Mouse (Mus musculus) MEL (cell line): Measurements from ENCODE around the gene Trmt10c. TPM values are rescaled to one million over a fixed set of nuclear protein-coding genes. Genes with fewer than 3 reads are reported as not detected.
A peak's percentile ranks its signal among the peaks of the same experiment; 100 is the strongest.
"Not testable (repeated sequence)": the region's sequence is repeated elsewhere in the genome, so short reads cannot be mapped to it uniquely, and the experiment has no call there.

ENCODE experiments used
- DNase-seq: peaks from one replicate; pipeline ENCODE4 v3.0.0; 2011; ENCODE audit warnings: low read depth, low spot score
- H3K27ac ChIP-seq: 2 replicates; pipeline ENCODE4 v1.5.1; 2012; ENCODE audit warnings: low read depth, mild to moderate bottlenecking, control low read depth, low read length, moderate library complexity; ENCODE audit not compliant: control insufficient read depth
- H3K27me3 ChIP-seq, 2 experiments: fragments of 150-350 bp in 1 of 2; sonication (generic) in 1 of 2; 2 replicates each; pipeline ENCODE4 v1.6.1; 2012; ENCODE audit warnings: low read length in 2 of 2, mild to moderate bottlenecking in 2 of 2, improper control_type of control experiment in 1 of 2, moderate library complexity in 1 of 2; ENCODE audit not compliant: insufficient read depth in 2 of 2, control insufficient read depth in 1 of 2
- H3K36me3 ChIP-seq, 2 experiments: 2 replicates each; pipeline ENCODE4 v1.6.1; 2012 to 2014; ENCODE audit warnings: low read length in 2 of 2, improper control_type of control experiment in 1 of 2, inconsistent platforms in 1 of 2, mild to moderate bottlenecking in 1 of 2; ENCODE audit not compliant: insufficient read depth in 2 of 2, control insufficient read depth in 1 of 2
- H3K4me1 ChIP-seq, 2 experiments: fragments of 150-350 bp in 1 of 2; sonication (generic) in 1 of 2; 2 replicates each; pipeline ENCODE4 v1.6.1; 2012; ENCODE audit warnings: low read length in 2 of 2, improper control_type of control experiment in 1 of 2, mild to moderate bottlenecking in 1 of 2; ENCODE audit not compliant: insufficient read depth in 2 of 2, control insufficient read depth in 1 of 2
- H3K4me3 ChIP-seq, 2 experiments: fragments of 150-350 bp in 1 of 2; sonication (generic) in 1 of 2; 2 replicates each; pipeline ENCODE4 v1.5.1; 2012; ENCODE audit warnings: low read depth in 2 of 2, low read length in 2 of 2, mild to moderate bottlenecking in 2 of 2, moderate library complexity in 2 of 2, control low read depth in 1 of 2, improper control_type of control experiment in 1 of 2; ENCODE audit not compliant: control insufficient read depth in 1 of 2, insufficient read depth in 1 of 2
- H3K79me2 ChIP-seq: 2 replicates; pipeline ENCODE4 v1.6.1; 2012; ENCODE audit warnings: mild to moderate bottlenecking, low read length, moderate library complexity; ENCODE audit not compliant: control insufficient read depth, poor library complexity, insufficient read depth
- H3K9ac ChIP-seq: 2 replicates; pipeline ENCODE4 v1.6.1; 2012; ENCODE audit warnings: low read depth, mild to moderate bottlenecking, control low read depth, low read length, moderate library complexity; ENCODE audit not compliant: control insufficient read depth, poor library complexity, severe bottlenecking
- H3K9me3 ChIP-seq: fragments of 150-350 bp; sonication (generic); replicated peaks from 2 replicates; pipeline ENCODE4 v1.6.1; 2012; ENCODE audit warnings: mild to moderate bottlenecking, low read length, improper control_type of control experiment, moderate library complexity; ENCODE audit not compliant: insufficient read depth
- BHLHE40 ChIP-seq: IDR thresholded peaks from 2 replicates; pipeline ENCODE4 v1.6.1; 2012; ENCODE audit warnings: low read depth, mild to moderate bottlenecking, inconsistent platforms, low read length, improper control_type of control experiment, borderline replicate concordance
- CHD2 ChIP-seq: IDR thresholded peaks from 2 replicates; pipeline ENCODE4 v1.6.1; 2011; ENCODE audit warnings: low read length, improper control_type of control experiment
- E2F4 ChIP-seq: IDR thresholded peaks from 2 replicates; pipeline ENCODE4 v1.6.1; 2011; ENCODE audit warnings: low read depth, low read length, improper control_type of control experiment, borderline replicate concordance
- ELF1 ChIP-seq: IDR thresholded peaks from 2 replicates; pipeline ENCODE4 v1.6.1; 2014; ENCODE audit warnings: low read depth, mild to moderate bottlenecking, inconsistent platforms, low read length, improper control_type of control experiment, moderate library complexity
- EP300 ChIP-seq, 2 experiments: IDR thresholded peaks; 2 replicates each; pipeline ENCODE4 v1.6.1; 2011; ENCODE audit warnings: improper control_type of control experiment in 2 of 2, low read length in 2 of 2, low read depth in 1 of 2, mild to moderate bottlenecking in 1 of 2
- ETS1 ChIP-seq: IDR thresholded peaks from 2 replicates; pipeline ENCODE4 v1.6.1; 2012; ENCODE audit warnings: low read depth, mild to moderate bottlenecking, inconsistent platforms, low read length, improper control_type of control experiment, moderate library complexity
- JUND ChIP-seq: IDR thresholded peaks from 2 replicates; pipeline ENCODE4 v1.6.1; 2011; ENCODE audit warnings: low read depth, mild to moderate bottlenecking, improper control_type of control experiment, low read length
- MAFK ChIP-seq: IDR thresholded peaks from 2 replicates; pipeline ENCODE4 v1.6.1; 2011; ENCODE audit warnings: low read depth, mild to moderate bottlenecking, low read length, improper control_type of control experiment, borderline replicate concordance
- NRF1 ChIP-seq: IDR thresholded peaks from 2 replicates; pipeline ENCODE4 v1.6.1; 2014; ENCODE audit warnings: low read depth, mild to moderate bottlenecking, inconsistent platforms, low read length, improper control_type of control experiment, moderate library complexity; ENCODE audit not compliant: poor library complexity, insufficient read depth, severe bottlenecking
- POLR2AphosphoS2 ChIP-seq: IDR thresholded peaks from 2 replicates; pipeline ENCODE4 v1.6.1; 2011; ENCODE audit warnings: low read length, improper control_type of control experiment
- POLR2AphosphoS5 ChIP-seq: IDR thresholded peaks from 2 replicates; pipeline ENCODE4 v1.6.1; 2012; ENCODE audit warnings: low read depth, borderline replicate concordance, mild to moderate bottlenecking, inconsistent platforms, low read length, moderate library complexity, mixed read lengths
- RAD21 ChIP-seq: IDR thresholded peaks from 2 replicates; pipeline ENCODE4 v1.6.1; 2011; ENCODE audit warnings: mild to moderate bottlenecking, low read depth, low read length, improper control_type of control experiment
- RCOR1 ChIP-seq: IDR thresholded peaks from 2 replicates; pipeline ENCODE4 v1.6.1; 2012; ENCODE audit warnings: low read depth, mild to moderate bottlenecking, inconsistent platforms, low read length, improper control_type of control experiment
- SIN3A ChIP-seq: IDR thresholded peaks from 2 replicates; pipeline ENCODE4 v1.6.1; 2012; ENCODE audit warnings: low read length, improper control_type of control experiment, inconsistent platforms
- SMC3 ChIP-seq: IDR thresholded peaks from 2 replicates; pipeline ENCODE4 v1.6.1; 2011; ENCODE audit warnings: low read depth, low read length, improper control_type of control experiment
- TAL1 ChIP-seq: IDR thresholded peaks from 2 replicates; pipeline ENCODE4 v1.6.1; 2012; ENCODE audit warnings: mild to moderate bottlenecking, inconsistent platforms, low read length, moderate library complexity, mixed read lengths
- polyA plus RNA-seq, 2 experiments: library from polyadenylated mRNA; stranded (reverse) in 1 of 2; unstranded in 1 of 2; fragments of >175 nt in 1 of 2; fragments of >200 nt in 1 of 2; gene quantifications; 2 replicates each; pipeline versions ENCODE4 v1.2.1 to v1.2.4; 2012; ENCODE audit warnings: low replicate concordance in 2 of 2, low read depth in 1 of 2; ENCODE audit not compliant: insufficient read length in 2 of 2, insufficient read depth in 1 of 2, missing spikeins in 1 of 2
- total RNA-seq: library from RNA; depleted of rRNA; stranded (reverse); fragments of 300-350 nt; gene quantifications from 2 replicates; pipeline ENCODE4 v1.2.3, GENCODE M21; 2012

Trmt10c gene
- total and polyA plus RNA-seq, 3 experiments: 16.5 to 48.5 (median 32.3) TPM

DNA sequence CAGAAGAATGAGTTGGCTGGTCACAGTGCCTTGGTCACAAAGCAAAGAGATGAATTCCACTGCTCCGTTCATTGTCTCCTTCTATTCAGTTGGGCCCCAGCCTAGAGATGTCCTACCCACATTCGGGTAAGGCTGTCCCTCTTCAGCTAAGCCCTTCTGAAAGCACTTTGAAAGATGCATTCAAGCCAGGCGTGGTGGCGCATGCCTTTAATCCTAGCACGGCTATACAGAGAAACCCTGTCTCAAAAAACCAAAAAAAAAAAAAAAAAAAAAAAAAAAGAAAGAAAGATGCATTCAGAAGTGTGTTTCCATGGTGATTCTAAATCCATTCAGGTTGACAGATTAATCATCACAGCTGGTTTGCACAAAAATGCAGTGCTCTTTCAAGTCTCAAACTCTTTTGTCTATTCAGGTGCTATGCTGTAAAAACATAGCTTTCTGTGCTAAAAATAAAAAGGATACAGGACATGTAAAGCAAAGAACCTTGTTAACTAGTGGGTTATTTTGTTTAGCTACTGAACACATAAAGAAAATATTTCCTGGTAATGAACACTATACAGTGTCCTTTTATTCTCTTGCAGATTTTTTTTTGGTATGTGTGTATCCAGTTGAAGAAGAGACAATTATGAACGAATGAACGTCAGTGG, 19.4 kb upstream of the Trmt10c start:
- Histone ChIP-seq H3K9me3 (no peaks in the 10 kb centered on the region), H3K79me2 (no peaks in the 10 kb centered on the region), H3K9ac (no peak overlapping the region), H3K4me3 (no peak overlapping the region), H3K4me1 (peaks cover 0 to 7% of the 10 kb centered on the region in 2 experiments; a peak in 3 of 4 replicates), H3K27me3 (peaks cover 4% of the 10 kb centered on the region in 2 experiments; a peak in 2 of 4 replicates), H3K27ac (no peak overlapping the region), H3K36me3 (peaks cover 0 to 4% of the 10 kb centered on the region in 2 experiments; a peak in 2 of 4 replicates)
- DNase-seq: no peak
- TF ChIP-seq BHLHE40 (no peak), ETS1 (no peak)

GRCm38 (mm10) chr16:56055911-56056310, 18.3 kb upstream of the Trmt10c start:
- H3K4me3 ChIP-seq: no peak overlapping the region
- H3K79me2 ChIP-seq: no peaks in the 10 kb centered on the region
- TF ChIP-seq E2F4: no peak
- TF ChIP-seq JUND: no peak
- no peak for TF ChIP-seq RCOR1
- no peak for TF ChIP-seq POLR2AphosphoS2
- TF ChIP-seq MAFK: no peak
- no peaks in the 10 kb centered on the region for H3K9me3 ChIP-seq
- H3K9ac ChIP-seq: no peak overlapping the region
- H3K4me1 ChIP-seq: no peaks in the 10 kb centered on the region
- peaks cover 4% of the 10 kb centered on the region in 2 experiments; a peak in 2 of 4 replicates for H3K27me3 ChIP-seq
- no peaks in the 10 kb centered on the region for H3K36me3 ChIP-seq
- no peak for DNase-seq
- no peak overlapping the region for H3K27ac ChIP-seq

DNA sequence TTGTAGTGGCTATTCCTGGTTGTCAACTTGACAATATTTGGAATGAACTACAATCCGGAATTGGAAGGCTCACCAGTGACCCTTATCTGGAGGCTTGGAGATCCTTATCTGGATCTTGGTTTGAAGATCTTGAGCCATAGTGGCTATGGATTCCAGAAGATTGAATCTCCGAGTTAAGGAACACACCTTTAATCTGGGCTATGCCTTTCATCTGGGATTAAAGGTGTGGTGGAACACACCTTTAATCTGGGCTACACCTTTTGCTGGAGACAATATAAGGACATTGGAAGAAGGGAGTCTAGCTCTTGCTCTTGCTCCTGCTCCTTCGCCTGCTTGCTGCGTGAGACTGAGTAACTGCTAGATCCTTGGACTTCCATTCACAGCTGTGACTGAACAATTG, 10.4 kb upstream of the Trmt10c start, which contains the start of gene Senp7:
TSS of gene Senp7 (plus strand) at position 301 of the 400 bp plus-strand sequence.
- not testable (repeated sequence) for H3K36me3 ChIP-seq, H3K4me1 ChIP-seq, H3K27ac ChIP-seq, DNase-seq, H3K4me3 ChIP-seq, H3K9me3 ChIP-seq, H3K9ac ChIP-seq, H3K27me3 ChIP-seq, H3K79me2 ChIP-seq

GRCm38 (mm10) chr16:56038090-56038489, 471 bp upstream of the Trmt10c start:
- peak overlapping the region; percentile 84 for H3K27ac ChIP-seq
- H3K9me3 ChIP-seq: no peaks in the 10 kb centered on the region
- peak overlapping the region; percentile 93 to 95 for H3K4me3 ChIP-seq
- H3K36me3 ChIP-seq: peaks cover 14 to 27% of the 10 kb centered on the region in 2 experiments
- H3K9ac ChIP-seq: peak overlapping the region; percentile 79
- no peak for TF ChIP-seq ELF1
- no peak for TF ChIP-seq EP300 (IDR thresholded peaks at IDR 0.05; ENCODE audit: low read depth in 1 of 2, low read length in 2 of 2)
- no peak for TF ChIP-seq SIN3A
- no peak for TF ChIP-seq TAL1
- TF ChIP-seq RCOR1: no peak
- TF ChIP-seq RAD21: no peak
- no peak for TF ChIP-seq MAFK
- no peak for TF ChIP-seq POLR2AphosphoS5
- TF ChIP-seq NRF1: no peak
- no peak for TF ChIP-seq SMC3
- TF ChIP-seq CHD2: no peak
- H3K4me1 ChIP-seq: peaks cover 0 to 6% of the 10 kb centered on the region in 2 experiments; a peak in 1 of 4 replicates
- no peaks in the 10 kb centered on the region for H3K27me3 ChIP-seq
- DNase-seq: no peak
- peaks cover 32% of the 10 kb centered on the region for H3K79me2 ChIP-seq
